Mouse (Mus musculus) G1E-ER4 (cell line): Measurements from ENCODE around the gene Rab3il1. TPM values are rescaled to one million over a fixed set of nuclear protein-coding genes. Genes with fewer than 3 reads are reported as not detected.
A peak's percentile ranks its signal among the peaks of the same experiment; 100 is the strongest.

Experiments
- GATA1 ChIP-seq: IDR thresholded peaks from one replicate; pipeline ENCODE4 v1.8.0; 2012; ENCODE audit warnings: low read length, inconsistent platforms
- polyA plus RNA-seq: library from polyadenylated mRNA; stranded (reverse); fragments of >175 nt; gene quantifications from 2 replicates; pipeline ENCODE4 v1.2.3, GENCODE M21; 2012

The Rab3il1 gene
- polyA plus RNA-seq, 1 experiment = 15.6 TPM

DNA sequence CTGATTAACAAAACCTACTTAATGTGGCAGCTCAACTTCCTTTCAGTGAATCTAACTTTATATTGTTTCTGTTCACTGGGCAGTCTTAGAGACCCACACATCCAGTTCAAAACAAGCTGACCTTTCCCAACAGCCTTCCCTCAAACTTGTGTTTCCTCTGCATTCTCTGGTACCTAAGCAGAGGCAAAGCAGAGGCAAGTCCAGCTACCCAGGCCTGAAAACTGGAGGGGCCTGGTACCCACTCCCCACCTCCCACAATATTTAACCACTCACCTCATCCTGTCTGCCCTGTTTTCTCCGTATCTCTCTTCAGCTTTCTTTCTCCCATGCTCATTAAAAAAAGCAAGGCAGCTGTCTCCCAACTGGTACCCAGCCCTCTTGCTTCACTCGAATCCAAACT, 22.3 kb upstream of the Rab3il1 start:
- TF ChIP-seq GATA1 = no peak

DNA sequence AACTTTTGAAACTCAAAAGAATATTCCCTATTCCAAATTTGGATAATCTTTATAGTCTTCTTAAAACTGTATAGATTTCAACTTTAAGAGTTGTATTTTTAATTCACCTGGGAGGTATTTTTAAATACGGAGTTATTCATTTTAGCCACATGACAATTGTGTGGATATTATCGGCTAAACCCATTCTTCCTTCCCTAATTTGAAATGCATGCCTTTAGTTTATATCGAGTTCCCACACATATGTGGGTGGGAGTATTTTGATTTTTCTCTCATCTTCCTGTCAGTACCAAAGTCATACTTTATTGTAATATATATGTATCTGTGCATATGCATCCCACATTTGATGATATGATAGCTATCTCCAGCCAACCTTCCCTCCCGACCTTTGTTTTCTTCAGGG, 21.2 kb upstream of the Rab3il1 start, which contains the start of gene Fth1:
Gene Fth1 (plus strand): TSS at position 341 of the 400 bp plus-strand sequence.
- no peak for TF ChIP-seq GATA1

DNA sequence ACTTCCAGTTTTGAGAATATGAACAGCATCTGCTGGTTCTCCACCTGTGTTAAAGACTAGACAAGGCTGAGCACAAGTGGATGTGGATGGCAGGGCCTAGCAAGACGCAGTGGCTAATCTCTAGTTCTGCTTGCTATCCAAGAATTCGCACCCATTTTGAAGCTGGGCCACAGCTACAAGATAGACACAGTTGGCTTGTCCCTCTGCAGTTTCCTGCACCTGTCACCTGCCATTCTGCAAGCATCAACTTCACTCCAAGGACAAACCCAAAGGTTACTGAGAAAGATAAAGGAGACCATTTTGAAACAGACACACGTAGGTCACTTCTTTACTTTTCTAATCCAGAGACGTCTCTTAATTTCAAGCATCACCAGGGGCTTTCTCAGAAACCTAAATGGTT, 19.8 kb upstream of the Rab3il1 start:
- no peak for TF ChIP-seq GATA1

DNA sequence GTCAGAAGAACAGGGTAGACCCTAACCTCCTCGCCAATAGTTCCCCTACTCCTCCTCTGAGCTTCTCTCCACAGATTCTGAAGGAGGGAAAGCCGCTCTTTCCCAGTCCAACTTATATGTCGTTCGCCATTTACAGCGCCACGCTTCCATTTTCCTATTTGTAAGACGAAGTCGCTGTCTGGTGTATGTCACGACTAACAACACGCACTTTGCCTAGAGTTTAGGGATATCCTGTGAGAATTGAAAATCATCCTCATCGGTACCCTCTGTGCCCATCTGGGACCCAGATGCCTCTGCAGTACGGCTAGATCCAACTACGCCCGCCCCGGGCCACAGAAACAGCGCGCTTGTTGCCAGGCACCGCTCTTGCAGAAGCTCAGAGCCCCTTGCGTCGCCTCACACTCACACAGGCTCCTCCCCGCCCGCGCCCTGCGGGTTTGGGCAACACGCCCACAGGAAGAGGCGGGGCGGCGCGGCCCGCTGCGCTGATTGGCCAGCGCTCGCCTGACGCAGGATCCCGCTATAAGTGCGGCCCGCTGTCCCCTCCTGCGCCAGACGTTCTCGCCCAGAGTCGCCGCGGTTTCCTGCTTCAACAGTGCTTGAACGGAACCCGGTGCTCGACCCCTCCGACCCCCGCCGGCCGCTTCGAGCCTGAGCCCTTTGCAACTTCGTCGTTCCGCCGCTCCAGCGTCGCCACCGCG, 19.2 kb upstream of the Rab3il1 start:
- no peak for TF ChIP-seq GATA1

DNA sequence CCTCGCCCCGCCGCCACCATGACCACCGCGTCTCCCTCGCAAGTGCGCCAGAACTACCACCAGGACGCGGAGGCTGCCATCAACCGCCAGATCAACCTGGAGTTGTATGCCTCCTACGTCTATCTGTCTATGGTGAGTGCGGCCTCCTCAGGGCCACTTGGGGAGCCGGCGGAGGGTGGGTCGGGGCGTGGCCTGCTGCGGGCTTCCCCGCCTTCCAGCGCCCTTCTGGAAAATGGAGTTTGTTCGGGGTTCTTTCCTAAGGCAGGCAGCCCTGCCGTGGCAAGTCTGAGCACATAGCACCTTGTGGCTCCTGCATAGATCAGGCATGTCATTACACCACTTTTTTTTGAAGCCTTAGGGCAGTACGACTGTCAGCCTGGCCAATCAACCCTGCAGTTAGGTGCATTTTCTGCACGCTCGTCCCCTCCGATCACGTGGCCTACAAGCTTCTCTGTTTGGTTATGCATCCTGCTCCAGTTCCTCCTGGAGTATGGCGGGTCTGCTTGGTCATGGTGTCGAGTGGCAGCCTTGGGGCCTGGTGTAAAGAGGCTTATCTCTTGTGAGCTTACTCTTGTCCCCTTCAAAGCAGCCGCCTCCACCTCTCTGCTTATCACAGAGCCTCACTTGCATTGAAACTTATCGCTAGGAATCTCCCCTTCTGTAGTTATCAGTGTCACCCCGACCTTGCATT, 18.5 kb upstream of the Rab3il1 start:
- peak; percentile 87 for TF ChIP-seq GATA1

DNA sequence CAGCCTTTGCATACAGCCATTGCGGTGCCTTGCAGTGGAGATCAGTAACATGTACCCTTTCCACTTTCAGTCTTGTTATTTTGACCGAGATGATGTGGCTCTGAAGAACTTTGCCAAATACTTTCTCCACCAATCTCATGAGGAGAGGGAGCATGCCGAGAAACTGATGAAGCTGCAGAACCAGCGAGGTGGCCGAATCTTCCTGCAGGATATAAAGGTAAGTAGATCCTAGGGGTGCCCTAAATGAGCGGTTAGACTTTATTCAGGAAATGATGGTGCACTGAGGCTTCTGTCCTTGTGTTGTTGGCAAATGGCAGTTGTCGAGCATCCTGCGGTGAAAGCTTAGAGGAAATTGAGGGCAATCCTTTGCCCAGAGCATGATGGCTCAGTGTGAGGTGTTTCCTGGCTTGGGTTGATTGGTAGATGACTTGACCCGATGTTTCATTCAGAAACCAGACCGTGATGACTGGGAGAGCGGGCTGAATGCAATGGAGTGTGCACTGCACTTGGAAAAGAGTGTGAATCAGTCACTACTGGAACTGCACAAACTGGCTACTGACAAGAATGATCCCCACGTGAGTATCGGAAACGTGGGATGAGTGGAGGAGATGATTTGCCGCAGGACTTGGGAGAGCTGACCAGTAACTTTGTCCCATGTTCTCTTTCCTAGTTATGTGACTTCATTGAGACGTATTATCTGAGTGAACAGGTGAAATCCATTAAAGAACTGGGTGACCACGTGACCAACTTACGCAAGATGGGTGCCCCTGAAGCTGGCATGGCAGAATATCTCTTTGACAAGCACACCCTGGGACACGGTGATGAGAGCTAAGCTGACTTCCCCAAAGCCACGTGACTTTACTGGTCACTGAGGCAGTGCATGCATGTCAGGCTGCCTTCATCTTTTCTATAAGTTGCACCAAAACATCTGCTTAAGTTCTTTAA, 17.1 kb upstream of the Rab3il1 start:
- no peak for TF ChIP-seq GATA1

DNA sequence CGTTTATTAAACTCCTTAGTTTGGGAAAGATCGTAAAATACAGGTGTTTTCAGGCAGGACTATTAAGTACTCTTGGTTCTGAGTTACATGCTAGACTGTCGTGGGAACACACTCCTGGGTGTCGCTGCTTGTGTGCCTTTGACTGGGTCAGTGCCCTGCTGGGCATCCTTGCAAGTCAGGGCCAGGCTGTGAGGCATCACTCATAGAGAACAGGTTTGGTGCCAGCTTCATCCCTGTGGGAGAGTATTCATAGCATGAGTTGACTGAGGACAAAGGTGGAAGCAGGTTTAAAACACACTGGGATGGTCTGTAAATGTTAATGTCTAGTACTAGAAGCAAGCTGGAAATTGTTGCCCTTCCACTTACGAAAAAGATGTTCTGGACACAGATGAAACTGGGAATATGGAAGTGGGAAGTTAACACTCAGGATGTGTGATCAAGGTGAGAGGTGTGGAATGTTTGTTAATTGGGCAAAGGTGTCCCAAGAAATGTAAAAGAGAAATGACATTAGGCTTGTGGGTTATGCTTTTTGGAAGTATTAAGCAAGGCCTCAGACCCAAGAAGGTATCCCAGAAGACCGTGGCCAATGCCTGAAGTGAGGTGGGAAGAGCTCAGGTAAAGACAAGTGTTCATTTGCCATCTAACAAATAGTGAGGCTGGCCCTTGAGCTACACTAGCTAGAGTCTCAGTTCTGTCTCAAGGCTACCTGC, 16.1 kb upstream of the Rab3il1 start:
- no peak for TF ChIP-seq GATA1

DNA sequence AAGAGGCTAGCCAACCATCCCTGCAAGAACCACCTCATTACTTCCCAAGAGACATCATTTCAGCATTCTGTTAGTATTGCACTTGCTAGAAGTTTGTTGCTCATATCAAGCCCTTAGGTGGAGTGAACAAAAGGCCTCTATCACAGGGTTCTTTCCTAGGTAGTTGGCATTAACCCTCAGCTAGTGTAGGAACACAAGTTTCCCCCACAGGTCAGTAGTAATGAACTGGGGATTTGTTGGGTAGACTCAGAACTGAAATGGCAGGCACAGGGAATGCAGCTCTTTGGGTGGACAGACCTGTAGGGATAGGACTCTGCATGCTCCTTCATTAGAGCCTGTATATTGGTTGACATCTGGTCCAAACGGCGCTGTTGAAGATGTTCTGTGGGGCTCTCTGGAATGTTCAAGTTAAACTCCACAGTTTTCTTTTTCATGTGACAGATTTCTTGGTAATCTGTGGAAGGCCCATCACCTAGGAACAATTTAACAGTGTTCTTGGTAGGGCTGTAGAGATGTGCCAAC, 15.5 kb upstream of the Rab3il1 start:
- no peak for TF ChIP-seq GATA1

DNA sequence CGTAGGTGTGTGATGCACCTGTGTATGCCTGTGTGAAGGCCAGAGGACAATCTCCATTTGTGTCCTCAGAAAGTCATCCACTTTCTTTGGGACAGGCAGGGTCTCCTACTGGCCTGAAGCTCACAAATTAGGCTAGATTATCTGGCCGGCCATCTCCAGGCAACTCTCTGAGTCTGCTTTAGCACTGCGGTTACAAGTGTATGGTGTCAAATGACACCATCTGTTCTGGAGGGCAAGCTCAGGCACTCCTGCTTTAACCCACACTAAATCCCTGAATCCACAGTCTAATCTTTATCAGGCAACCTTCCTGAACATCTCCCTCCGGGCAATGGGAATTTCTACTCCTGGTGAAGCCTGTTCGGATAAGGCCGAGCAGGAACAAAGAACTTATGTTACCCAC, 14.3 kb upstream of the Rab3il1 start:
- TF ChIP-seq GATA1 = peak; percentile 36

DNA sequence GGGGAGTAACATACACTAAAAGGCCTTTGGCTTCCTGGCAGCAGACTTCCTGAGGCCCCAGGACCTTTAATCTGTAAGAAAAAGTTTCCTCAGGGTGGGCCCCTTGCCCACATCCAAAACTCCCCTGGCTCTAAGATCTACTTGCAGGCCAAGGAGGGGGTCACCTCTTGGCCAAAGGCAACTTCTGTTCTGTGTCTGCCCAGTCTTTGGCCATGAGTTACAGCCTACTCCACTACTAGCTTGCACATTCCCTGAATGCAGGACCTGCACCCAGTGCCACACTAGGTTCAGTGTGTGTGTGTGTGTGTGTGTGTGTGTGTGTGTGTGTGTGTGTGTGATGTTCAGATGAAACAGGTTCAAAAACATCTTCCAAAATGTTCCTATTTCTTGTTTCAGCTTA, 13.9 kb upstream of the Rab3il1 start:
- no peak for TF ChIP-seq GATA1

DNA sequence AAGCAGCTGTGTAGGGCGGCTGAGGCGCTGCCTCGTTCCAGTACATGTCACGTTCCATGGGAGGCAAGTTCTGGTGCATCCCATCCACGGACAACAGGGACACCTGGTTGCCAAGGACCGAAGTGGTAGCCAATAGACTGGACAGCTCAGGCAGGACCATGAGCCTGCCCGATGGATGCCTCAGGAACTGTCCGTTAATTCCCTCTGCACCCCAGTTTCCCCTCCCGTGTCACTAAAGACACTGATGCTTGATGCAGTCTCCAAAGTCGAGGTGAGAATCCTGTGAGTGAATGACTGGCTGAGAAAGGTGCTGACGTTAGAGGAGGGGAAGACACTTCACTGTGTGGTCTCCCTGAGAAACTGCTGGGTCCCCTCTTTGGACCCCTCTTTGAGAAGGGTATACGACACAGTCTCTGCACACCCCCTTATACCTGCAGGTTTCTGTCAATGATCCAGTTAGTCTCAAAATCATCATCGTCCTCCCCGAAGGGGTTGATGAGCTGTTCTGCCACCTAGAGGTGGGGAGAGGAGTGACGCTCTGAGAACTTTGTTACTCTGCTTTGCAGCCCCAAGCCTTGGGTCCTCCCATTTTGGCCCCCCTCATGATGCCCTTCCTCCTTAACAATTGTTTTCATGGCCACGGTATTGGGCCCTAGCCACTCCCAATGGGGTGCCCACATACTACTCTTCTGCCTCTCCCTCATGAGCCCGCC, 12.1 kb upstream of the Rab3il1 start:
- TF ChIP-seq GATA1 = no peak

DNA sequence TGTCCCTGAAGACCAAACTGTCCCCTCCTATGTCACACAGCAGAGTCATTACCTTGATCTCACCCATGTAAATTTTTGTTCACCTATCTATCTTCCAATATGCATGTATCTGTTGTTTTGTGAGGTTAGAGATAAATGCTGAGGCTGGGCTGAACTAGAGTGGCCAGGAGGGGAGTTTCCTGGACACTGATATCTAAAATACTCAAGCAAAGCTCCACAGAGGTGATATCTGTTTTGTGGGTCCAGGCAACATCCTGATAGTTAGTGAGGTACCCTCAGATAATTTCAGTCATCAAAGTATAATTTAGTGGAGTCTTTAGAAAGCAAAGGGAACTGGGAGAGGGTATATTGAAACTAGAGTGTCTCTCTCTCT, 11.6 kb upstream of the Rab3il1 start:
- TF ChIP-seq GATA1 = peak; percentile 78

DNA sequence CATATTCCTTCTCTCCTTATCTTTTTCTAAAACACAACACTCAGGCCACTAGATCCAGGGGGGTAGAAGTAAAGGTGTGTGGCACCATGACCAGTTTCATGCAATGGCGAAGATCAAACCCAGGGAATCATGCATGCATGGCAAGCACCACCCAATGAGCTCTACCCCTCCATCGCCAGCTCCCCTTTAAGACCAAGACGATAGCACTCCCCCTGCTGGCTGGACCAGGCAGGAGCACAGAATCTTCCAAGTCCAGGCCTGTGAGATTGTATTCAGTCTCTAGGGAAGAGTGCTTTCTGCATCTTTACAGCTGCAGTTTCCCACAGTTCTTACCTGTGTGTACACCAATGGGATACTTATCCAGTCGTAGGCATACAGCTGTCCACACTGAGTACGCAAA, 10.2 kb upstream of the Rab3il1 start:
- TF ChIP-seq GATA1 = no peak

DNA sequence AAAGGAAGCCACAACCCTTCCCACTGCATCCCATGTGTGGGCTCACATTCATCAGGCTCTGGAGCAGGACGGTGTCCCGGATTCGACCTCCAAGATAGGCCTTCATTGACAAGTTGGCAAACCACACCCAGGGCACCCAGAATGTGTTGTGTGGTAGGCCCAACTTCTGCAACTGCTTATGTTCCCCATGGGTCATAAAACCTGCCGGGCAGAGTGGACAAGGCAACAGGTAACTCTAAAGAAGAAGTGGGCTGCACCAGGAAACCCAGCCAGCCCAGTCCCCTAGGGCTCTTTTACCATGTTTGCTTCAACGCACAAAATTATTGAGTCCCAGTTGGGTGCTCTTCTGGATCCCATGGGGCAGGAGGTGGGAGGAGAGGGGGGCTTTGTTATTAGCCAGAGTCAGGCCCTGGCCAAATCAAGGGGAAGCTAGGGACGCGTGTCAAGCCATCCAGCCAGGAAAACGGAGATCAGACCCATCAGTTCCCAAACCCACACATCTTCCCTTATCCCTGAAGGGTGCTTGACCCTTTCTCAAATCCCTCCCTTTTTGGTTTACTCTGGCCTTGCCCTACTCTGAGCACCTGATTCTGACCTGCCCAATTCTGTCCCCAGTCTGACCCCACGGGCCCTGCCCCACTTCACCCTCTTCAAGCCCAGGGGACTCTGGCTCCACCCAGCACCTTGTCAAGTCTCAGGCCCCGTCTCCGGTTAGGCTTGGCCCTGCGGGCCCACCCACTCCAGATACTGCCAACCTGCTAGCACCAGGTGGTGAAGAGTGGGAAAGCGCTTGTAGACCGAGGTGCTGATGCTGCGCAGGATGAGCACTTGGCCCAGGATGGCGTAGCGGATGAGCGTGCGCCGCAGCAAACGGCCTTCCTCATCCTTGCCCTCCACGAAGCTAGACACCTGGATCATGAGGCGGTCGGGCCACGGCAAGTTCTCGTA, 9.2 kb upstream of the Rab3il1 start:
- no peak for TF ChIP-seq GATA1
